Mouse (Mus musculus) C2C12 (cell line): ENCODE measurements around the gene Spata31d1a. TPM values are rescaled to one million over a fixed set of nuclear protein-coding genes. Genes with fewer than 3 reads are reported as not detected.
"Not testable (repeated sequence)": the region's sequence is repeated elsewhere in the genome, so short reads cannot be mapped to it uniquely, and the experiment has no call there.

ENCODE experiments used
- H3K27me3 ChIP-seq: one replicate; pipeline ENCODE4 v1.6.1; 2011; ENCODE audit not compliant: control insufficient read depth, insufficient read depth, insufficient read length
- H3K36me3 ChIP-seq: one replicate; pipeline ENCODE4 v1.6.1; 2011; ENCODE audit not compliant: control insufficient read depth, insufficient read depth
- H3K4me3 ChIP-seq: one replicate; pipeline ENCODE4 v1.5.1; 2011; ENCODE audit warnings: mild to moderate bottlenecking, control low read depth; ENCODE audit not compliant: poor library complexity, insufficient read depth, severe bottlenecking
- H3K79me2 ChIP-seq: one replicate; pipeline ENCODE4 v1.6.1; 2011; ENCODE audit not compliant: control insufficient read depth, insufficient read depth
- H3K79me3 ChIP-seq: one replicate; pipeline ENCODE4 v1.6.1; 2011; ENCODE audit warnings: low read depth, control low read depth
- H3ac ChIP-seq: one replicate; pipeline ENCODE3; 2011; ENCODE audit warnings: low read depth; ENCODE audit not compliant: control insufficient read depth, insufficient read length
- CEBPB ChIP-seq: IDR thresholded peaks from one replicate; pipeline ENCODE4 v1.6.1; 2011; ENCODE audit warnings: low read depth, mild to moderate bottlenecking, control low read depth, moderate library complexity
- CTCF ChIP-seq: IDR thresholded peaks from one replicate; pipeline ENCODE4 v1.5.1; 2011; ENCODE audit not compliant: control insufficient read depth, insufficient read depth, insufficient read length
- FOSL1 ChIP-seq: IDR thresholded peaks from one replicate; pipeline ENCODE4 v1.8.0; 2011; ENCODE audit warnings: mild to moderate bottlenecking, low read length; ENCODE audit not compliant: poor library complexity, insufficient read depth, severe bottlenecking
- MAX ChIP-seq: IDR thresholded peaks from one replicate; pipeline ENCODE4 v1.6.1; 2011; ENCODE audit warnings: mild to moderate bottlenecking, control low read depth
- MYOD1 ChIP-seq: IDR thresholded peaks from one replicate; pipeline ENCODE4 v1.6.1; 2011; ENCODE audit warnings: low read depth; ENCODE audit not compliant: control insufficient read depth, insufficient read length
- MYOG ChIP-seq: IDR thresholded peaks from one replicate; pipeline ENCODE4 v1.6.1; 2011; ENCODE audit not compliant: control insufficient read depth, insufficient read length; ENCODE audit errors: extremely low read depth
- USF1 ChIP-seq: IDR thresholded peaks from one replicate; pipeline ENCODE4 v1.6.1; 2011; ENCODE audit warnings: low read depth, mild to moderate bottlenecking, control low read depth, moderate library complexity
- polyA plus RNA-seq: library from polyadenylated mRNA; unstranded; fragments of >200 nt; fragmentation: generic; extraction: Trizol; gene quantifications from one replicate; pipeline ENCODE4 v1.2.1, GENCODE M21; 2012; ENCODE audit warnings: missing spikeins

Spata31d1a gene
- polyA plus RNA-seq, 1 experiment, result not detected

- TF ChIP-seq USF1, result no peak
- no peak for TF ChIP-seq CEBPB
- TF ChIP-seq MYOD1, result no peak
- no peak for TF ChIP-seq MAX
- TF ChIP-seq MYOG, result no peak
- no peak for TF ChIP-seq FOSL1
- TF ChIP-seq CTCF, result no peak
- peaks cover 15% of the 10 kb centered on the region for H3K27me3 ChIP-seq
Observed at GRCm38 (mm10) chr13:59733936-59734335, 23.8 kb upstream of the Spata31d1a start.

DNA sequence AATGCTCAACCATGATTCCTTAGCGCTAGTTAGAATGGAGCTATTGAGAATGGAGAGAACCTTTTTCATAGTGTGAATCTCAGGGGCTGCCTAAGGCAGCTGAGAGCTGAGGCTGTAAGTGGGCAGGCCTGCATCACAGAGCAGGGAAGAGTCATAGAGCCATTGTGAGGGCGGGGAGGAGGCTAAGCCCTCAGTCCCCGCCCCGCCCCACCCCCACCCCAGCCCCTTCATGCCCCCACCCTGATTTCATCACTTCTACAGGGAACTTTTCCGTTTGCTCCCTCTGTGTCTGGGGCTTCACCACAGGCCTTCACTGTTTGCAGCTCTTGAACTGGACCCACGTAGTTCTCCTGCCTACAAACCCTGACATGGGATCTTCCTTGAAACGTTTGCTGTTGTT lies 21.5 kb upstream of the Spata31d1a start, which contains the start of gene Spata31d1d:
TSS of gene Spata31d1d (minus strand) at position 101 of the 400 bp plus-strand sequence.
- Histone ChIP-seq H3K4me3 (no peak within 1 kb of the TSS), H3K79me3 (no peaks in the 10 kb centered on the region), H3K36me3 (no peaks in the 10 kb centered on the region), H3ac (no peak within 1 kb of the TSS), H3K27me3 (peaks cover 22% of the 10 kb centered on the region), H3K79me2 (no peaks in the 10 kb centered on the region)
- TF ChIP-seq MYOG, result no peak
- no peak for TF ChIP-seq CTCF
- no peak for TF ChIP-seq CEBPB
- no peak for TF ChIP-seq FOSL1
- no peak for TF ChIP-seq MYOD1
- TF ChIP-seq MAX, result no peak
- TF ChIP-seq USF1, result no peak

More at GRCm38 (mm10) chr13:59733936-59734335, 23.8 kb upstream of the Spata31d1a start:
- H3ac ChIP-seq, result no peak overlapping the region
- H3K4me3 ChIP-seq, result no peak overlapping the region
- H3K79me2 ChIP-seq, result no peaks in the 10 kb centered on the region
- H3K36me3 ChIP-seq, result no peaks in the 10 kb centered on the region
- no peaks in the 10 kb centered on the region for H3K79me3 ChIP-seq

GRCm38 (mm10) chr13:59728378-59729093 lies 18.4 kb upstream of the Spata31d1a start:
- no peaks in the 10 kb centered on the region for H3K79me3 ChIP-seq

DNA sequence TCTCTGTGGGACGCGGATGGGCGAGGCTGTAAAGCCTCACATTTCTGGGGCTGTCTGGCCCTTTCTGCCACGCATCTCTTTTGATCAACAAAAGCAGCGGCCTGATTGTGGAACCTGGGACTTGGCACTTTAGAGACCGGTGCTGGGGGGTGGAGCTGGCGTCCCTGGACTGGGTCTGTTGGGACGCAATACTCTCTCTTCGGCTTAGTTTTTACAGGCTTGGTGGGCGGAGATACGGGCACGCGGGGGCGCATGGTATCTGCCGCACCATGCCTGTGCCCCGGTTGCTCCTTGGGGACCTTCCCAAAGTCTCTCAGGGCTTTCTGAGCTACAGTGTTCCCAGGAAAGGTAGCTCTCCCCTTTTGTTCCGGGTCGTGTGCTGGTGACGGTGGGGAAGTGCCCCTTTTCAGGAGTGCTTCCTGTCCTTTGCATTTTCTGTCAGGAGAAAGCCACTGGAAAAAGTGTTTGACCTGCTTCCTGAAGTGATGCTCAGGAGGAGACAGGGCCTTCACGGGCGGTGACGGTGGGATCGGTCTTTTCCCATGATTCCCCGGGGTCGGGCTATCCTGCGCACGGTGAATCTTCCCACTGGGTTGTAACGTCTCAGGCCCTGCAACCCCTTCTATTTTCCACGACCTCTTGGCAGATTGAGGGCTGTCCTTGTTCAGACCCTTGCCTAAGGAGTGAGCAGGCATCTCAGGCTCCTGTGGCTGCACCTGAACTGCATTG lies 16.2 kb upstream of the Spata31d1a start:
- Histone ChIP-seq H3ac (no peak overlapping the region), H3K27me3 (peaks cover 60% of the 10 kb centered on the region), H3K36me3 (no peaks in the 10 kb centered on the region), H3K4me3 (no peak overlapping the region), H3K79me2 (no peaks in the 10 kb centered on the region), H3K79me3 (no peaks in the 10 kb centered on the region)
- TF ChIP-seq CEBPB (no peak), USF1 (no peak), MYOD1 (no peak), CTCF (no peak), MYOG (no peak), FOSL1 (no peak), MAX (no peak)

More at GRCm38 (mm10) chr13:59728378-59729093, 18.4 kb upstream of the Spata31d1a start:
- Histone ChIP-seq H3K36me3 (no peaks in the 10 kb centered on the region), H3K79me2 (no peaks in the 10 kb centered on the region), H3ac (no peak overlapping the region), H3K4me3 (no peak overlapping the region), H3K27me3 (peaks cover 52% of the 10 kb centered on the region)
- TF ChIP-seq CTCF, result peak; percentile 85
- TF ChIP-seq USF1, result no peak

- not testable (repeated sequence) for H3K4me3 ChIP-seq, H3K36me3 ChIP-seq, H3ac ChIP-seq, H3K79me3 ChIP-seq, H3K79me2 ChIP-seq
- peaks cover 49% of the 10 kb centered on the region for H3K27me3 ChIP-seq
Observed at GRCm38 (mm10) chr13:59722089-59722488, 12.0 kb upstream of the Spata31d1a start.

DNA sequence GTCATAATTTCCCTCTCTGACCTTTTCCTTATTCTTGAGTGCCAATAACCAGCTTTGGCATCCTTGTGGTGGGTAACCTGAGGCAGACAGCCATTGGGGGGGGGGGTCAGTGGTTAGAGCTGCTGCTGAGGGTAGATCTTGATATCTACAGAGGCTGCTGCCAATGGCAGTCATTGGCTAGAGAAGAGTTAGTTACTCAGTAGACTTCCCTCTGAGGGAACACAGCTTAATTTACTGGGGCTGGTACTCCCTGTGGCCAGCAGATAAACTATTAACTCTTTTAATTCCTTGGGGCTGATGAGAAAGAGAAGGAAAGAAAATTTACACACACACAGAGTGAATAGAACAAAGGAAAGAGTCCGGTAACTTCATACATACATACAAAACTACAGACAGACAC lies 9.3 kb upstream of the Spata31d1a start:
- TF ChIP-seq CEBPB (no peak), USF1 (no peak), FOSL1 (no peak), MYOG (no peak), MYOD1 (no peak), MAX (no peak), CTCF (no peak)
- H3K36me3 ChIP-seq, result no peaks in the 10 kb centered on the region
- no peaks in the 10 kb centered on the region for H3K79me2 ChIP-seq
- no peak overlapping the region for H3K4me3 ChIP-seq
- no peaks in the 10 kb centered on the region for H3K79me3 ChIP-seq
- no peak overlapping the region for H3ac ChIP-seq
- peaks cover 36% of the 10 kb centered on the region for H3K27me3 ChIP-seq

DNA sequence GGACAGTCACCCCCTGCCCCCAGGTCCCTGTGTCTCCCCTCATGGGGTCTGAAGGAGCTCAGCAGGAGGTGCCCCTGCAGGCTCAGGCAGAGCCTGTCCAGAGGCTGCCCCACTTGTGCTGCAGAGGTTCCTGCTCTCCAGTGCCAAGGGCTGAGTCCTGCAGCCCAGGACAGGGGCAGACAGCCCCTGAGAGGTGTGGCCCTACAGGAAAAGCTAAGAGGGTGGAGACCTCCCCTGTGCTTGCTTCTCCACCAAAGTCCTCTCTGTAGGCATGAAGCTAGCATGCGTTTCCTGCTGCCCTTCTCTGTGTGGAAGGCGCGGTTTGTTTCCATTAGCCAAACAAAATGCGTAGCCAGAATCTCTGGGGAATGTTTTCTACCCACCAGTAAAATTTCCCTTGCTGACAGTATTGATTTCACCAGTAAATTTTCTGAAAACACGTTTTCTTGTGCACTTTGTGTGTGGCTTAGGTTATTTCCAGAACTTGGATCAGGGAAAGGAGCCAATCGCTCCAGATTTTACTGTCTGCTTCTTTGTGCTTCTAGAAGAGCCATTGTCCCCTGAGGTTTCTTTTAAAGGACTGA lies 8.8 kb upstream of the Spata31d1a start:
- peaks cover 36% of the 10 kb centered on the region for H3K27me3 ChIP-seq
- not testable (repeated sequence) for H3K79me3 ChIP-seq

More for the DNA sequence above, 8.8 kb upstream of the Spata31d1a start:
- H3K4me3 ChIP-seq, H3K79me2 ChIP-seq, H3K36me3 ChIP-seq, H3ac ChIP-seq: not testable (repeated sequence)
